Mouse (Mus musculus) adipocyte (in vitro differentiated cells): ENCODE measurements around the gene Rps28.
A peak's percentile ranks its signal among the peaks of the same experiment; 100 is the strongest.

ENCODE experiments used
- DNase-seq: peaks from one replicate; pipeline ENCODE4 v3.0.0-alpha.2; 2016; ENCODE audit warnings: low spot score

The Rps28 gene

DNA sequence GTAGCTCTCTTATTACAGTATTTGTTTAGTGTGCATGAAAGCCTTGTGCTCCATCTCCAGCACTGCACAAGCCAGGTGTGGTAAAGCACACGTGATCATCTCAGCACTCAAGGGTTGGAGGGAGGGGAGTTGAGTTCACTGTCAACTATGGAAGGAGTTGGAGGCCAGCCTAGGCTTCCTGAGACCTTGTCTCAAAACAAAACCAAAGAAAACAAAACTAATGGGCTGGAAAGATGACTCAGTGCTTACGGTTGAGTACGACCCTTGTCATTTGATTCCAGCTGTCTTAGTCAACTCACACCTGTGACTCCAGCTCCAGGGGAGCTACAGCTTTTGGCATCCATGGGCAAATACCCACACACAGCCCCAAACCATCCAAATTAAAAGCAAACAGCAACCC is 11.9 kb downstream of the Rps28 start:
- DNase-seq = peak; percentile 62

- no peak for DNase-seq
Measured at GRCm38 (mm10) chr17:33811142-33811516, 13.2 kb downstream of the Rps28 start.

- peak; percentile 93 for DNase-seq
Measured at GRCm38 (mm10) chr17:33810334-33811141, 13.8 kb downstream of the Rps28 start, which contains the start of gene Kank3. Kank3 (plus strand) TSS chr17:33810519.

GRCm38 (mm10) chr17:33808192-33808591 is 16.2 kb downstream of the Rps28 start:
- DNase-seq = no peak

- no peak for DNase-seq
Measured at GRCm38 (mm10) chr17:33807181-33807888, 17.0 kb downstream of the Rps28 start.

DNA sequence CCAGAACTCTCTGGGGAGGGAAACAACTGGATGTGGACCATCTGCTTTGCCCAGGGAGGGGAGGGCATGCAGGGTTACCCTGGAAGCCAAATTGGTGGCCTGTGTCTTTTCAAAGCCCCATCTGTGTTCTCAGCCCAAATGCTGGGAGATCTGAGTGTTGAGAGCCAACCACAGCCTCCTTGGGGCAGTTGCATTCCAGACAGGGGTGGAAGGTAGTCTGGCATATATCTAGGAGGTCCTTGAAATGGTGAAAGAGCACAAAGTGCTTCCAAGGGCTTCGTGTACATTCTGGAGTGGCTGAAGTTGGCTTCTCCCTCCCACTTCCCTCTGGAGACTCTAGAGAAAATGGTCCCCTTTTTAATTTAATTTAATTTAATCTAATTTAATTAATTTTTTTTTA is 19.6 kb downstream of the Rps28 start:
- DNase-seq = no peak

GRCm38 (mm10) chr17:33804205-33804604 is 20.2 kb downstream of the Rps28 start:
- no peak for DNase-seq

- peak; percentile 57 for DNase-seq
Measured at GRCm38 (mm10) chr17:33802221-33802620, 22.1 kb downstream of the Rps28 start.

DNA sequence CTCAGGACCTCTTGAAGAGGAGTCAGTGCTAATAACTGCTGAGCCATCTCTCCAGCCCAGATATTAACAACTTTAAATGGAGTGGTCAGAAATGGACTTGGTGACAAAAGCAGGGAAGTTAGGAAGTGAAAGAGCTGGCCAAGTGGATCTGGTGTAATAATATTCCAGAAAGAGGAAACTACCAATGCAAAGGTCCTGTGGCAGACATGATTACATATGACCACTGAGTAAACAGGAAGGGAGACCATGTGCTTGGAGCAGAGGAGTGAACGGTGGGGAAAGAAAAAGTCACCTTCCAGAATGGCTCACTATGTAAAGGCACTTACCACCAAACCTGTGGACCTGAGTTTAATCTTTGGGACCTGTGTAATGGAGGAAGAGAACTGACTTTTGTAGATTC is 25.1 kb downstream of the Rps28 start:
- DNase-seq = no peak

GRCm38 (mm10) chr17:33798306-33798705 is 26.1 kb downstream of the Rps28 start:
- DNase-seq = peak; percentile 81

GRCm38 (mm10) chr17:33788732-33789131 is 35.6 kb downstream of the Rps28 start:
- peak; percentile 53 for DNase-seq

DNA sequence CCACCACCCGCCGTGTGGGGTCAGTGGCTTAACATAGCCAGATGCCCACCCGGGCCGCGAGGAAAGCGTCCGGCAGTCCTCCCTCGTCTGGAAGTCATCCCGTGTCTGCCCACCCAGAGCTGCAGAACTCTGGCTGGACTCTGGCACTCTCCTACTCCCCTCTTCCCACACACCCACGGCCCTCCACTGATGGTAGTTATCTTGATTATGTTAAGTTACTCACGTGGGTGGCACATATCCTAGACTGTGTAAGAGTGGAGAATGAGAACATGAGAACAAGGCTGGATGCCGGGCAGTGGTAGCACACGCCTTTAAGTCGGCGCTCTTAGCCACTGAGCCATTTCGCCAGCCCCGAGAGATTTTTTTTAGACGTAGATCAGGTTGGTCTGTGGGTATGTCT is 38.0 kb downstream of the Rps28 start:
- DNase-seq = no peak

DNA sequence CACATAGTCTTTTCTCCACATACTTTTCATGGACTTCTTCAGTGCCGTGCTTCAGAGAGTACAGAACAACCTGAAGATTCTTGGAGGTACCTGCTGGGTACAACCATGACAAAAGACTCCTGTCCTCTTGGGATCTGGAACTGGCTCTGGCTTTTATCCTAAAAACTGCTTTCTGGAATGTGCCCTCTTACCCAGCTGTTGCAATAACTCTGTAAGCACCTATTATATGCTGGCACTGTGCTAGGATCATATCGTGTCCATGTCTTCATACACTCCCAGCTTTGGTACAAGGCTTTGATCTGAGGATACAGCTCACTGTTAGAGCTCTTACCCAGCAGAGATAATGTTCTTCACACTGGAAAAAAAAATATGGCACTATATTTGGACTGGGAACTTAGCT is 39.4 kb downstream of the Rps28 start:
- DNase-seq = peak; percentile 52

DNA sequence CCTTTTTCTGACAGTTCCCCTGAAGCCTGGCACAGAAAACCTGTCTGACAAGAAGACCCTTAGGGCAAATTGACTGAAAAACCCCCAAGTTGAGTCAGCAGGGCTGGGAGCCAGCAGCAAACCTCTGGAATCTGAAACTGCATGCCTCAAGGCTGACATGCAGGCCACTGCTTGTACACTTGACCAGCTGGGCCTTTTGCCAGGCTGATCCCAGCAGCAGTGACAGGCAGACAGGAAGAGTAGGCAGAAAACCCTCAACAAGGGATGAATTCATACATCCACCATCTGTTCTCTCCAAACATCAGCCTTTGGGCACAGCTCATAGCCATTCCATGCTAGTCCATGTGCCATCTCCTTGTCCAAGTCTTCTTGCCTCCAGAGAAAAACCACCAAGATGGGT is 41.0 kb downstream of the Rps28 start:
- peak; percentile 97 for DNase-seq

DNA sequence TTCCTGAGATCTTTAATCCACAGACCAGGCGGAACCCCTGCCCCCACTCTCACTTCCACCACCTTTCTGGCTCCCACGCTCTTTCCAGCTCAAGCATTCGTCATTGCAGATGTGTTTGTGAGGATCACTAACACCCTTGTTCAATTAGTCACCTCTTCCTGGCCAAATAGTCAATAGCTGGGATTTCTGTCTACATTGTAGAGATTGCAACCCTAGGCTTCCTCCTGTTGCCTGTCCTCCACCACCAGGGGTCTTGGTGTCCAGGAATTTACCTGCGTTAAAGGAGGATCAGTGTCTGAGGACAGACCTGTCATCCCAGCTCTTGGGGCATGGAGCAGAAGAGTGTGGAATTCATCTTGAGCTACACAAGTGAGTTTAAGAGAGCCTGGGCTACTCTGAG is 42.3 kb downstream of the Rps28 start:
- DNase-seq = no peak

GRCm38 (mm10) chr17:33781124-33781977 is 43.0 kb downstream of the Rps28 start, which contains the start of gene Angptl4:
Angptl4 (minus strand) TSS chr17:33781830.
- DNase-seq = peak; percentile 96

- DNase-seq = peak; percentile 90
Measured at GRCm38 (mm10) chr17:33780431-33780830, 43.9 kb downstream of the Rps28 start.

- DNase-seq = no peak
Measured at GRCm38 (mm10) chr17:33779967-33780295, 44.4 kb downstream of the Rps28 start.

DNA sequence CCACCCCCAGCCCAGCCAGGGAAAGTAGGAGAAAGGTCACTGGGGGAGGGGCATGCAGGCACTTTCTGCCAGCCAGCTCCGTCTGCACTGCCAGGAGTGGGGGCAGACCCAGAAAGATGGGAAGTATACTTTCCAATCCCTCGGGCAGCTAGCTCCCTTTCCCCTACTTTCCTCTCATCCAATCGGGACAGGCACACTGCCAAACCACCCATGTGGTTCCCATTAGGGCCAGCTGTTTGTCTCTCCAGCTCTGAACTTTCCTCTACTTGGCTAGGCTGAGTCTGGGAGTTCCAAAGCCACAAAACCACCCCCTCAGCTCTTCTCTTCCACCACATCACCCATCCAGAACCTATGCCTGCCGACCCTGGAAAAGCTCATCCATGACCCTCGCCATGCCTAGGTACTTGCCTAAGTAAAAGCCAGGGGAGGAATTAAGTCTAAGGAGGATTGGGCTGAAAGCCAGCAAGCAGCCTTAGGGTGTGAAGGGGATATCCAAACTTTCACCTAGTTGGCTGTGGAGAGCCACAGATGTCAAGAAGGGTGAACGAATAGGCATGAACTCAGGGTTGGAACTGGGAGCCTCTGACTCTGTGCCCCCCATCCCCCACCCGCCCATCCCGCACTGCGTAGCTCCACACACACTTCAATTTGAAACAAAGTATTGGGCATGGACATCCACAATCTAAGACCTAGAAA is 44.9 kb downstream of the Rps28 start:
- peak; percentile 100 for DNase-seq

GRCm38 (mm10) chr17:33775287-33775686 is 49.1 kb downstream of the Rps28 start:
- no peak for DNase-seq

DNA sequence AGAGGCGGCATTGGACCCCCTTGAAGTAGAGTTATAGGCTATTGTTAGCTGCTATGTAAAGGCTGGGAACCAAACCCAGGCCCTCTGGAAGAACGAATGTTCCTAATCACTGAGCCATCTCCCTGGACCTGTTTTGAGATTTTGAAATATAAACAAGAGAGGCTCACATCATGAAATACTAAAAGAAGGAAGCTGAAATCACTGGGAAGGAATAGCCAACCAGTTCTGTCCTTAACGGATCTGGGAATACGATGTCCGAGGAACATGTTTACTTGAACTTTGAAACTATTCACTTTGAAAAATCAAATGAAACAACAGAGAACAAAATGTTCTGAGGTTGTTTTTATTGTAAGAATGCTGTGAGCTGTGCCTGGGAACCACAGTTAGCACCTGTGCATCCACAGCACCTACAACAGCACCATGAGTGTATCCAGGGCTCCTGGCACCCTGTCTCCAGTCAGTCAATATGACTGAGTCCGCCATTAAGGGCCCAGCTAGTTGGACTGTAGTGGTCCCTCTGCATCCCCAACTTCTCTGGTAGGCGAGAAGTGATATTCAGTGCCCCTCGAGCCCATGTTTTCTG is 49.7 kb downstream of the Rps28 start:
- DNase-seq = peak; percentile 66
